Mouse (Mus musculus): Measurements from ENCODE around the gene Phospho2. TPM values are rescaled to one million over a fixed set of nuclear protein-coding genes. Genes with fewer than 3 reads are reported as not detected.

Gene Phospho2
- polyA plus RNA-seq, 1 experiment from 2014 or later, result 24.4 TPM

DNA sequence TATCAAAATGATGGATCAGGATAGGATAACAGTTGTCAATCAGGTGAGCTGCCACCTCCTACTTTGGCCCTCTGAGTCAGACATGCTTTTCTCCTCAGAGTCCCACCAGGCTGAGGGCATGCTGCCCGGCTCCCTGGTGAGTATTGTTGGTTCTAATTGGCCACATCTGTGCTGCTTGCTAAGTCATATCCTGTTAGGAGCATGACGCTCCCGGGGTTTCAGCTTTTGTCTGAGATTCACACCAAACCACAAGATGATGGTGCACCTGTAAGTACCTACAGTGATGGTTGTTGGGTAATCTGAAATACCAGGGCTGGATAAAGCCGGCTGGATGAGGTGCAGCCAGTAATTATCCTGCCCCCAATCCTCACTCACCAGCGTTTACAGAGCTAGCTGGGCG, 50.8 kb downstream of the Phospho2 start:
- Histone ChIP-seq H3K4me2 (no peak overlapping the region), H3K36me3 (ENCODE audit: insufficient read depth) (peaks cover 19% of the 10 kb centered on the region), H3K27me3 (ENCODE audit: insufficient read depth, low read length) (no peaks in the 10 kb centered on the region), H3K9me3 (ENCODE audit: low read depth, low read length) (no peaks in the 10 kb centered on the region), H3K27ac (ENCODE audit: low read depth) (no peak overlapping the region), H3K4me3 (ENCODE audit: low read depth, low read length) (no peak overlapping the region), H3K9ac (no peak overlapping the region), H3K4me1 (ENCODE audit: insufficient read depth) (no peaks in the 10 kb centered on the region)
- no peak for TF ChIP-seq CTCF (IDR thresholded peaks at IDR 0.05; ENCODE audit: low read depth)
- DNase-seq (no peak), ATAC-seq (ENCODE audit: insufficient read depth) (no peak)
- WGBS, result 40% methylated on average over 6 of the region's 6 CpGs

- WGBS, result 58% methylated on average over 6 of the region's 6 CpGs
- no peak for ATAC-seq (ENCODE audit: insufficient read depth)
Measured at GRCm38 (mm10) chr2:69849215-69849614, 59.8 kb downstream of the Phospho2 start.

More at GRCm38 (mm10) chr2:69849215-69849614, 59.8 kb downstream of the Phospho2 start:
- Histone ChIP-seq H3K4me2 (no peak overlapping the region), H3K27me3 (ENCODE audit: insufficient read depth, low read length) (no peaks in the 10 kb centered on the region), H3K36me3 (ENCODE audit: insufficient read depth) (no peaks in the 10 kb centered on the region), H3K9ac (no peak overlapping the region), H3K27ac (ENCODE audit: low read depth) (peak overlapping the region; percentile 58), H3K9me3 (ENCODE audit: low read depth, low read length) (no peaks in the 10 kb centered on the region), H3K4me1 (ENCODE audit: insufficient read depth) (no peaks in the 10 kb centered on the region), H3K4me3 (ENCODE audit: low read depth, low read length) (no peak overlapping the region)
- DNase-seq, result peak; percentile 74
- TF ChIP-seq CTCF (IDR thresholded peaks at IDR 0.05; ENCODE audit: low read depth), result no peak

Other genes starting within 250 kb of the Phospho2 start
- 1.1 and 1.5 TPM in 2 replicates for gene Lrp2, start 203.6 kb upstream of the Phospho2 start, polyA plus RNA-seq (2014; fragmentation: Nextera tagmentation; extraction: Ambion mirVana)
- gene Bbs5, start 142.5 kb upstream of the Phospho2 start, polyA plus RNA-seq (2014; fragmentation: Nextera tagmentation; extraction: Ambion mirVana), result 14.2 and 15.6 TPM in 2 replicates
- 0.13 and 0.76 TPM in 2 replicates for gene Klhl41, start 119.5 kb upstream of the Phospho2 start, polyA plus RNA-seq (2014; fragmentation: Nextera tagmentation; extraction: Ambion mirVana)
- gene Fastkd1, start 76.1 kb upstream of the Phospho2 start, polyA plus RNA-seq (2014; fragmentation: Nextera tagmentation; extraction: Ambion mirVana), result 14.6 and 15.3 TPM in 2 replicates
- gene Ppig, start 67.1 kb upstream of the Phospho2 start, polyA plus RNA-seq (2014; fragmentation: Nextera tagmentation; extraction: Ambion mirVana), result 120 and 130 TPM in 2 replicates
- 2.0 and 2.5 TPM in 2 replicates for gene Ccdc173, start within 50 bp of the Phospho2 start, polyA plus RNA-seq (2014; fragmentation: Nextera tagmentation; extraction: Ambion mirVana)
- gene Klhl23, start 32.3 kb downstream of the Phospho2 start, polyA plus RNA-seq (2014; fragmentation: Nextera tagmentation; extraction: Ambion mirVana), result 36.1 and 39.6 TPM in 2 replicates
- gene Ssb, start 71.9 kb downstream of the Phospho2 start, polyA plus RNA-seq (2014; fragmentation: Nextera tagmentation; extraction: Ambion mirVana), result 328 and 346 TPM in 2 replicates
- 41.5 and 45.1 TPM in 2 replicates for gene Mettl5, start 96.0 kb downstream of the Phospho2 start, polyA plus RNA-seq (2014; fragmentation: Nextera tagmentation; extraction: Ambion mirVana)
- gene Ubr3, start 107.6 kb downstream of the Phospho2 start, polyA plus RNA-seq (2014; fragmentation: Nextera tagmentation; extraction: Ambion mirVana), result 19.5 and 20.1 TPM in 2 replicates
- gene Myo3b, start 249.5 kb downstream of the Phospho2 start, polyA plus RNA-seq (2014; fragmentation: Nextera tagmentation; extraction: Ambion mirVana), result 0.24 and 0.46 TPM in 2 replicates